Mouse (Mus musculus) induced T-regulatory cell, adult 2 months (primary cell): ENCODE measurements around the gene Itpr1.

Experiments
- DNase-seq: peaks from one replicate; pipeline ENCODE4 v3.0.0-alpha.2; 2012; ENCODE audit warnings: low read depth

The Itpr1 gene

GRCm38 (mm10) chr6:108444435-108444834 is 231.5 kb downstream of the Itpr1 start:
- no peak for DNase-seq

DNA sequence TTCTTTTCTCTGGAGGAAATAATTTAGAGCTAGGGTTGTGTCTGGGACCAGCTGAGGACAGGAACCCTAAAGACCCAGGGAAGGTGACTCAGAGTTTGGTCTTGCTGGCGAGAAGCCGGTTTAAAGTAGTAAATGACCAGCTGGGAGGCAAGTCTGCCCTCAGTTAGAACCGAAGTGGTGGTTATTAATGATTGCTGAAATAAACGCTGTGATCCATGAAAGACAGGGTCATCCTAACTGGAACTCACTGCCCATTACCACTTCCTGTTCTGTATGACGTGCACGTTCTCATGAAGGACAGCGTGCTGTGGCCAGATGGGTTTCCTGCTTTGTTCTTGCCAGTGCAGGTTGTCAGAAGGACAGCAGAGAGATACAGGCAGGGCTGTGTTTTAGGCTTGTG is 232.1 kb downstream of the Itpr1 start:
- no peak for DNase-seq

DNA sequence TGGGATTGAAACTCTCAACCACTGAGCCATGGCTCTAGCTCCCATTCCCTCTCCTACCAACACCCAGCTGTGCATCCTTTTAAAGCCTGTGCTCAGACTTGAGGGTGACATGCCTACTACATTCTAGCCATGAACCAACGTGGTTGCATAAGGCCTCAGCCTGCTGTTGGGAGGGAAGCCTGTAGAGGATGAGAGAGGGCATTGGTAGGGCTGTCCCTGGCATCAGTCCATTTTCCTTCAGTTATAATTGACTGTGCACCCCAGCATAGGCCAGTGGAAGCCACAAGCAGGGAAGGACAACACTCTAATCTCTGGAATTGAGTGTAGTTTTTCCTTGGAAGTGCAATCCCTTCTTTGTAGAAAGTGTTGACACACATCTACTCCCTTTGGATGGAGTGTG is 233.9 kb downstream of the Itpr1 start:
- no peak for DNase-seq

- DNase-seq, result no peak
Observed at GRCm38 (mm10) chr6:108447179-108447845, 234.4 kb downstream of the Itpr1 start.

DNA sequence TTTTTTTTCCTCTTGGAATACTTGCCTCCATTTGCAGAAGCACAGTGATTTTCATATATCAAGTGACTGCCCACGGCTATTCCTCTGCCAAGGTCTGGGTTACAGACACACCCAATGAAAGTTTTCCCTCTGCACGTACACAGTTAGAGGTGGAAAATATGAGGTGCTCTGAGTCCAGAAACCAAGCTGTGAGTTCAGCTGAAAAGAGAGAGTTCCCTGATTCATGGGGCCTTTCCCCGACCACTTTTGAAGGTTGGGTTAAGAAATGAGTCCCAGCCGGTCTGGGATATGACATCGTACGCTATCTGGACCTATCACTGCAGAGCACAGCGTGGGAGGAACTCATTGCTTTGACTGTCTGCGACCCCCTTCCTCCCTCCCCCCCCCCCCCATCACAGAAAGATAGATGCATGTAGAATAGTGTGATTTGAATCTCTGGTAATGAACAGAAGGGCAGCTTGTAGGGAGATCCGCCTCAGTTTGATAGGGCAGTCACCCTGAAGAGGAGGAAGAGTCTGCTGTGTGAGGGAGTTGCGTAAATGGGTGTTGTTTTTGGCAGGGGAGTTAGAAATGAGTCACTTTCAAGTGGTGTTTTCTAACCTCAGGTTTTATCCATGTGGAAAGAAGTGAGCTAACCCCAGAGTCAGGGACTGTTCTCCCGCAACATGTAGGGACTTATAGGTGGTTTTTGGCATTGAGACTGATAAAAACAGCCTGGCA is 235.3 kb downstream of the Itpr1 start:
- DNase-seq, result peak; percentile 66

GRCm38 (mm10) chr6:108448864-108449263 is 236.0 kb downstream of the Itpr1 start:
- DNase-seq, result no peak

DNA sequence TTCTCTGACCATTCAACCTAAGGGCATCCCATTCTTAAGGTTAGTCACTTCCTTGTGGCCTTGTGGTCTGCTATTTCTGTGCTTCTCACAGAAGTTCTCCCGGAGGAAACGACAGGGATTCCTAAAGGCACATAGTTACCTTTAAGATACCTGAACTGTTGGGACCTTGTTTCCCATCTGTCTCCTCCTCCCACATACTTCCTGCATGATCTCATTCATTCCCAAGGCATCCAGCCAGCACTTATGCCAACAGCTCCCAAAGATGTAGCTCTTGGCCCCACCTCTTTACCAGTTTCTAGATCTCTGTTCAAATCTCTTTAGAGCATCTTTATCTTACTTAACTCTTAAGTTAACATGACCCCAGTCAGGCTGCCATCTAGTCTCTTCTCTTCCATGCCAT is 238.6 kb downstream of the Itpr1 start:
- no peak for DNase-seq

DNA sequence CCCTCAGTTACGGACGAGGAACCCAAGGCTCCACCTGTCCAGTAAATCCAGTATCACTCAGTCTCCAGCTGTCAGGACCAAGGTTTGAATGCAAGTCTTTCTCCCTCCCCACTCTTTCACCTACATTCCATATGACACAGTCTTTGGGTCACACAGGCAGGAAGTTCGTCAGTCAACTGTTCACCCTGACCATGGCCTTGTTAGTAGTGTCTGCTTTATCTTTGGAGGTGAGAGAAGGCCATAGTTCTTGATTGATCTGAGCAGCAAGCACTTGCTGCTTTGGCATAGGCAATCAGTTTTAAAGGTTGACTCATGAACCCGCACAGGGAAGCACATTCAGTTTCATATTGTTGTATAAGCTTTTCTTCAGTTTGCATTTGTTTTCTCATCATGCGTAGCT is 240.7 kb downstream of the Itpr1 start:
- no peak for DNase-seq

GRCm38 (mm10) chr6:108454061-108454891 is 241.4 kb downstream of the Itpr1 start:
- peak; percentile 31 for DNase-seq

GRCm38 (mm10) chr6:108454979-108455836 is 242.3 kb downstream of the Itpr1 start:
- DNase-seq, result peak; percentile 35

- DNase-seq, result no peak
Observed at GRCm38 (mm10) chr6:108456231-108457062, 243.6 kb downstream of the Itpr1 start.

GRCm38 (mm10) chr6:108457063-108457405 is 244.1 kb downstream of the Itpr1 start:
- no peak for DNase-seq

GRCm38 (mm10) chr6:108457516-108458181 is 244.8 kb downstream of the Itpr1 start:
- DNase-seq, result no peak

- DNase-seq, result no peak
Observed at GRCm38 (mm10) chr6:108458182-108458571, 245.3 kb downstream of the Itpr1 start.

DNA sequence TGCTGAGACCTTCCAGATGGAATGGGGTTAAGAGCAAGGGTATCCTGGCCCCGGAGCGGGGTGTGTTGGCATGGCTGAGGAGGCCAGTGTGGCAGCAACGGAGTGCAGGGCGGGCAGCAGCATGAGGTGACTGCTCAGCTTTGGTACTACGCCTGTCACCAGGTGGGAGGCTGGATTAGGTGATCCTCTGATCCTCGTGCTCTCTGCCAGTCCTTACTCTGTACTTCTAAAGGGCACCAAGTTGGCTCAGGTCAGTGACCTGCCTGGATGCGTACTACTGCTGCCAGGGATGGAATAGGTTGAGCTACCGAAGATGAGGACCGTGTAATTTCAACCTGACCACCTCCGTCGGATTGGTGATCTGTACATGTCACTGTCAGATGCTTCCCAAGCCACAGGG is 245.9 kb downstream of the Itpr1 start:
- no peak for DNase-seq

- DNase-seq, result no peak
Observed at GRCm38 (mm10) chr6:108464308-108464979, 251.5 kb downstream of the Itpr1 start.

- DNase-seq, result no peak
Observed at GRCm38 (mm10) chr6:108465159-108465558, 252.3 kb downstream of the Itpr1 start.

GRCm38 (mm10) chr6:108466061-108466531 is 253.2 kb downstream of the Itpr1 start:
- peak; percentile 47 for DNase-seq

- DNase-seq, result no peak
Observed at GRCm38 (mm10) chr6:108467597-108467996, 254.7 kb downstream of the Itpr1 start.
